Mouse (Mus musculus) cortical plate, adult 2 months (tissue): ENCODE measurements around the gene Cuta. TPM values are rescaled to one million over a fixed set of nuclear protein-coding genes. Genes with fewer than 3 reads are reported as not detected.

ENCODE experiments used
- H3K27ac ChIP-seq: fragments of 200-500 bp; 2 replicates; pipeline ENCODE4 v1.5.1; 2012; ENCODE audit warnings: low read length, control low read depth, inconsistent platforms; ENCODE audit not compliant: insufficient read depth
- H3K4me1 ChIP-seq: fragments of 200-500 bp; 2 replicates; pipeline ENCODE4 v1.6.1; 2011; ENCODE audit warnings: low read length; ENCODE audit not compliant: control insufficient read depth, insufficient read depth
- H3K4me3 ChIP-seq: fragments of 200-500 bp; 2 replicates; pipeline ENCODE4 v1.5.1; 2011; ENCODE audit warnings: mild to moderate bottlenecking, low read length, control low read depth; ENCODE audit not compliant: insufficient read depth
- CTCF ChIP-seq: fragments of 200-500 bp; IDR thresholded peaks from 2 replicates; pipeline ENCODE4 v1.5.1; 2011; ENCODE audit warnings: mild to moderate bottlenecking, control low read depth, low read length; ENCODE audit not compliant: insufficient read depth; ENCODE audit errors: extremely low read depth
- POLR2A ChIP-seq: fragments of 200-500 bp; IDR thresholded peaks from 2 replicates; pipeline ENCODE4 v1.6.1; 2011; ENCODE audit warnings: mild to moderate bottlenecking, low read length, control low read depth; ENCODE audit not compliant: insufficient read depth; ENCODE audit errors: extremely low read depth
- polyA plus RNA-seq: library from polyadenylated mRNA; depleted of rRNA; stranded (reverse); fragments of >200 nt; gene quantifications from 2 replicates; pipeline ENCODE4 v1.2.3, GENCODE M21; 2012

Gene Cuta
- polyA plus RNA-seq, 1 experiment, result 139 TPM

DNA sequence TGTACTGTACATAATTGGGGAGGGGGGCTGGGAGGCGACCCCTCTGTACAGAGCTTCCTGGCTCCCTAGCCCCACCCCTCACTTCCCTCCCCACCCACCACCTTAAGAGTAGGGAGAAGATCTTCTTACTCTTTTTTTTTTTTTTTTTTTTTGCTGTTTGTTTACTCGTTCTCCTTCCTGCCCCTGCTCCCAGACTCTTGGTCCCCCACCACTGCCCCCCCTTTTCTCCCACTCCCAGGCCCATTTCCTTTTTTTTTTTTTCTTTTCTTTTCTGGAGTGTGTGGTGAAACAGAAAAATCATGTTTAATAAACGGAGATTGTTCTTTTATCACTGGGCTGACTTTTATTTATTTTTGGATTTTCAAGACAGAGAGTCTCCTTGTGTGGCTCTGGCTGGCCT, 32.7 kb upstream of the Cuta start:
- 0 out of 2 replicates have a peak, but pooled peaks cover 4% of the 10 kb centered on the region for H3K4me1 ChIP-seq
- H3K4me3 ChIP-seq, result peak overlapping the region; percentile 48
- TF ChIP-seq POLR2A, result no peak
- no peak overlapping the region; the same call in 1 of the 2 replicates for H3K27ac ChIP-seq

DNA sequence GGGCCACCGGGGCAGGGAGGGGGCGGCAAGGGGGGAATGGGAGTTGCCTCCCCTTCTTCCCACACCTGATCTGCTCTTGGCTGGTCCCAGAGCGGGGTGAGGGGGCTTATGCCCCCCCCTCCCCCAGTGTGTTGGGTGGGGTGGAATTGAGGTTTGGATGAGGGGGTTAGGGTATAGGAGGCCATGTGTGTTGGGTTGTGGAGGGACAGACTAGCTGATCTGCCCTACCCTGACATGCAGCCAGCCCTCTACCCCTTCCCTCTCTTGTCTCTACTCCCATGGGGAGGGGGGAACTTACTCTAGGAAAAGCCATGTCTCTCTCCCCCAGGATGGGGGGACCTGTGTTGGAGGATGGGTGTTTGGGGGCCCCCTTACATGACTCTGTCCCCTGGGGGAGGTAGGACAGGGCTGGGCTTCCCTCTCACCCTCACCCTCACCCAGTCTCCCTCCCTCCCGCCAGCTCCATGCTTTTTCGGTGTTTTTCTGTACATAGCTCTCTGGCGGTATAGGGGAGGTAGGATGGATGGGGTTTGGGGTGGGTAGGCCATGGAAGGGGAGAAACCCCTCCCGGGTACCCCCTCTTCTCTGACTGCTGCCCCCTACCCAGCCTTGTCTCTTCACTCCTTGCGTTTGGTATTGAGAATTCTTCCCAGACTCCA, 32.0 kb upstream of the Cuta start:
- Histone ChIP-seq H3K4me3 (no peak overlapping the region), H3K4me1 (peaks cover 6% of the 10 kb centered on the region; the same call in 1 of the 2 replicates), H3K27ac (no peak overlapping the region)
- no peak for TF ChIP-seq CTCF
- no peak for TF ChIP-seq POLR2A

DNA sequence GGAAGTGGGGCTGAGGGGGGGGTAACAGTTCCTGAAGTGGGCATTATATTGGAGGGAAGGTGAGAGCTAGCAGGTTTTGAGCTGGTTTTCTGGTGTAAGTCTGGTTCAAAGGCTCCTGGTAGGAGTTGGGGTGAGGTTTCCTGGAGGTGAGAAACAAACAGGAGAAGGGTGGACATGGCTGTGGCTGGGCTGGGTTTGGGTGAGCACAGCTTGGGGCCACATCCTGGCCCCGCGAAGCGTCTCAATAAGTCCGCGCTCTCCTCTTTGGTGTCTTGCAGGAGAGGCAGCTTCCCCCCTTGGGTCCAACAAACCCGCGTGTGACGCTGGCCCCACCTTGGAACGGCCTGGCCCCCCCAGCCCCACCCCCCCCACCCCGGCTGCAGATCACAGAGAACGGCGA, 30.9 kb upstream of the Cuta start:
- no peak overlapping the region for H3K4me3 ChIP-seq
- H3K27ac ChIP-seq, result no peak overlapping the region
- 0 out of 2 replicates have a peak, but pooled peaks have one; percentile 4 for TF ChIP-seq POLR2A
- no peak for TF ChIP-seq CTCF
- H3K4me1 ChIP-seq, result peaks cover 6% of the 10 kb centered on the region; the same call in 1 of the 2 replicates

DNA sequence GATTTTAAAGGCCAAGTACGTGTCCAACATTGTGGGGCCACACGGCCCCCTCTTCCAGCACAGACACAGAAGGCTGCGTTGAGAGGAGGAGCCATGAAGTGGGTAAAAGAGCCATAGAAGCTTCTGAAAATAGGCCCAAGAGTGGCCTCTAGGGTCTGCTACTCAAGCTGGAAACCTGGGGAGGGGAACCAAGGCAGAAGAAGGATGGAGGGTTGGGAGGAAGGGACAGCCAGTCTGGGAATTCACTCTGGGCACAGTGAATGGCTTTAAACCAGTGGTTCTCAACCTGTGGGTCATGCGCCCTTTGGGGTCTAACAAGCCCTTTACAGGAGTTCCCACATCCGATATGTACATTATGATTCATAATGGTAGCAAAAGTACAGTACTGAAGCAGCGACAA, 29.9 kb upstream of the Cuta start:
- peaks cover 4% of the 10 kb centered on the region; the same call in 1 of the 2 replicates for H3K4me1 ChIP-seq
- no peak overlapping the region for H3K4me3 ChIP-seq
- no peak for TF ChIP-seq CTCF
- TF ChIP-seq POLR2A, result no peak
- H3K27ac ChIP-seq, result peak overlapping the region; percentile 14; the same call in 1 of the 2 replicates

DNA sequence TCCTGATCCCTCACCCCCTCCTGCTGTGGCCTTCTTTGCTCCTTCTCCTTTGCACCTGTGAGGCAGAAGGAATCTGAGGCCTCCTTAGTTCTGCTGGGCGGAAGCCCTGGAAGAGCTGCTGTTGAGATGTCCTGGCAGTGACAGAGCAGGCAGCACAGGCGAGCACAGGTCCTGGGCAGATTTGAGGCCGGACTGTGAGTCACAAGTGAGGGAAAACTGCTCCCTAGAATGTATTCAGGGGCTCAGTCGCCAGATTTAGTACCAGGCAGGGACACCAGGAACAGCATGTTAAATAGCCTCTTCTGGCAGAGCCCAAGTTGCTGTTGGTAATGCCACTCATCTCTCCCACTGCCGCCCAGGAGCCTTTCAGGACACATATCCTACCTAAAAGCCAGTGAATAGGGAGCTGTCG, 28.8 kb upstream of the Cuta start:
- H3K4me1 ChIP-seq, result peaks cover 4% of the 10 kb centered on the region; the same call in 1 of the 2 replicates
- TF ChIP-seq CTCF, result no peak
- no peak for TF ChIP-seq POLR2A
- H3K27ac ChIP-seq, result peak overlapping the region; percentile 38
- H3K4me3 ChIP-seq, result no peak overlapping the region

DNA sequence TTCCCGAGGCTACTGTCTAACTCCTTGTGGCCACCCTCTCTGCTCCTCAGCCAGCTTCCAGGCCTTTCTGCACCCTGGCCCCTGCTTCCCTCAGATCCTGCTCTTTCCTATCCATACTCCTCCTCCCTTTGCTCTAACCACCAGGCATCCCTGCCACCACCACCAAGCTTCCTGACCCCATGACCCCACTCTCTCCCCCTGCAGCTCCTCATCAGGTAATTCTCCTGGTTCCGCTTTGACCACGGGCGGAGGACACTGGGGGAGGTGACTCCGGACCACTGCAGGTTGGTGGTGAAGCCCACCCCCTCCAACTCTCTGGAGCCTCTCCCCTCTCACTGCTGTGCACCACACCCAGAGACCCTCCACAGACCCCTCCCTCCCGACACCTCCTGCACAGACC, 28.1 kb upstream of the Cuta start:
- TF ChIP-seq CTCF (no peak), POLR2A (no peak)
- Histone ChIP-seq H3K4me3 (no peak overlapping the region), H3K4me1 (peaks cover 4% of the 10 kb centered on the region; the same call in 1 of the 2 replicates), H3K27ac (peak overlapping the region; percentile 38)

DNA sequence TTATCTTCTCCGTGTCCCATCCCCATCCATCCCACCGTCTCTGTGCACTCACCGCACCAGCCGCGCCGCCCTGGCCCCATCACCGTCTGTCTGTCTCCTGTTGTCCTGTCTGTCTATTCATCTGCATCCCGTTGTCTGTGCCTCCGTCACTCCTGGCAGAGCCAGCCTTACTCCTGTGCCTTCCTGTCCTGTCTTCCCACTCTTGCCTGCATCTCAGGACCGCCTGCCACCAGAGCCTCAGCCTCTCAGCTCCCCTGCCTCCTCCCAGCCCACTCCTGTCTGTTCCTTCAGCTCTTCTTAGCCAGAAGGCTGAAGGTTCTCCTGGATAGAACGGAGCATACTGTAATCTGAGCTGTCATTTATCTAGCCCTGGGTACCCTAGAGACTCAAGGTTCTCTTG, 27.6 kb upstream of the Cuta start:
- Histone ChIP-seq H3K4me1 (peaks cover 4% of the 10 kb centered on the region; the same call in 1 of the 2 replicates), H3K27ac (peak overlapping the region; percentile 38), H3K4me3 (no peak overlapping the region)
- TF ChIP-seq CTCF (no peak), POLR2A (no peak)

DNA sequence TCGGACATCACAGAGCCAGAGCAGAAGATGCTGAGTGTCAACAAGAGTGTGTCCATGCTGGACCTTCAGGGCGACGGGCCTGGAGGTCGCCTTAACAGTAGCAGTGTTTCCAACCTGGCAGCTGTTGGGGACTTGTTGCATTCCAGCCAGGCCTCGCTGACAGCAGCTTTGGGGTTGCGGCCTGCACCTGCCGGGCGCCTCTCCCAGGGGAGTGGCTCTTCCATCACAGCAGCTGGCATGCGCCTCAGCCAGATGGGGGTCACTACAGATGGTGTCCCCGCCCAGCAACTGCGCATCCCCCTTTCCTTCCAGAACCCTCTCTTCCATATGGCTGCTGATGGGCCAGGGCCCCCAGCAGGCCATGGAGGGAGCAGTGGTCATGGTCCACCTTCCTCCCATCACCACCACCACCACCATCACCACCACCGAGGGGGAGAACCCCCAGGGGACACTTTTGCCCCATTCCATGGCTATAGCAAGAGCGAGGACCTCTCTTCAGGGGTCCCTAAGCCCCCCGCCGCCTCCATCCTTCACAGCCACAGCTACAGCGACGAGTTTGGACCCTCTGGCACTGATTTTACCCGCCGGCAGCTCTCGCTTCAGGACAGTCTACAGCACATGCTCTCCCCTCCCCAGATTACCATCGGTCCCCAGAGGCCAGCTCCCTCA, 22.3 kb upstream of the Cuta start:
- no peak overlapping the region for H3K27ac ChIP-seq
- TF ChIP-seq POLR2A (no peak), CTCF (no peak)
- H3K4me3 ChIP-seq, result no peak overlapping the region
- H3K4me1 ChIP-seq, result peaks cover under 1% of the 10 kb centered on the region; the same call in 1 of the 2 replicates

DNA sequence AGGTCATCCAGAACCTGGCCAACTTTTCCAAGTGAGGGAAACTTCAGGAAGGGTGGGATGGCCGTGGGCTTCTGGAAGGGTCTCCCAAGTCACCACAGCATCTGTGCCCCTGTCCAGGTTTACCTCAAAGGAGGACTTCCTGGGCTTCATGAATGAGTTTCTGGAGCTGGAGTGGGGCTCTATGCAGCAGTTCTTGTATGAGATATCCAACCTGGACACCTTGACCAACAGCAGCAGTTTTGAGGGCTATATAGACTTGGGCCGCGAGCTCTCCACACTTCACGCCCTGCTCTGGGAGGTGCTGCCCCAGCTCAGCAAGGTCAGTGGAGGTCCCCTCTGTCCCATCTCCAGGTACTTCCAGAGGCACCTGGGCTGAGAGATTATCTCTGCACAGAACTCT, 20.4 kb upstream of the Cuta start:
- Histone ChIP-seq H3K27ac (no peak overlapping the region), H3K4me1 (no peaks in the 10 kb centered on the region), H3K4me3 (no peak overlapping the region)
- TF ChIP-seq POLR2A (no peak), CTCF (no peak)

DNA sequence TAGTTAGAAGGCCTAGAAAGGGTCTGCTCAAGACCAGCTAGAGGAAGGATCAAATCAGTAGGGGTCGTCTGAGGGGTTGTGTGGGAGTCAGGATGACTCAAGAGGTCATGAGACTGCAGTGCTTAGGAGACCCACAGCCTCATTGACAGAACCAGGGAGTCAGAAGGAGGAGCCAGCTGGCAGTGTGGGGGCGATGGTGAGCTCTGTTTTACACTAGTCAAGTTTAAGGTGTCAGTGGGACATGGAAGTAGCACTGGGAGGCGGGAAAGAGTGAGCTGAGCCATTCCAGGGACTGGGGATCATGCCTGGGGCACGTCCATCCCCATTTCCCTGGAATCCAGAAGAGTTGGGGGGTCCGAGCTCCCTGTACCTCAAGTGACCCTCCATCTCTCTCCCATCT, 19.5 kb upstream of the Cuta start:
- TF ChIP-seq CTCF, result no peak
- peak; percentile 31; the same call in 1 of the 2 replicates for TF ChIP-seq POLR2A
- H3K4me3 ChIP-seq, result no peak overlapping the region
- no peaks in the 10 kb centered on the region for H3K4me1 ChIP-seq
- H3K27ac ChIP-seq, result no peak overlapping the region
